Mouse (Mus musculus) lung, embryonic 15.5 days (tissue): ENCODE data around the gene Phf11b. TPM values are rescaled to one million over a fixed set of nuclear protein-coding genes. Genes with fewer than 3 reads are reported as not detected.
"Not testable (repeated sequence)": the region's sequence is repeated elsewhere in the genome, so short reads cannot be mapped to it uniquely, and the experiment has no call there.

Experiments used
- ATAC-seq: fragments of 200-750 bp; cut with Nextera tagmentation; 2 replicates; pipeline ENCODE4 v1.8.0; 2017; ENCODE audit warnings: moderate number of reproducible peaks, borderline replicate concordance; ENCODE audit not compliant: low FRiP score, low TSS enrichment; ENCODE audit errors: extremely low read depth
- H3K27ac ChIP-seq: fragments of 300-500 bp; sonication (generic); 2 replicates; pipeline ENCODE4 v1.5.1; 2015; ENCODE audit warnings: moderate library complexity, mild to moderate bottlenecking, inconsistent platforms
- H3K27me3 ChIP-seq: fragments of 300-500 bp; sonication (generic); 2 replicates; pipeline ENCODE4 v1.6.1; 2015; ENCODE audit warnings: inconsistent platforms
- H3K36me3 ChIP-seq: fragments of 300-500 bp; sonication (generic); 2 replicates; pipeline ENCODE4 v1.6.1; 2015; ENCODE audit warnings: inconsistent platforms
- H3K4me1 ChIP-seq: fragments of 300-500 bp; sonication (generic); 2 replicates; pipeline ENCODE4 v1.6.1; 2015; ENCODE audit warnings: inconsistent platforms
- H3K4me2 ChIP-seq: fragments of 300-500 bp; sonication (generic); 2 replicates; pipeline ENCODE4 v1.6.1; 2015; ENCODE audit warnings: inconsistent platforms, mild to moderate bottlenecking, moderate library complexity
- H3K4me3 ChIP-seq: fragments of 300-500 bp; sonication (generic); 2 replicates; pipeline ENCODE4 v1.5.1; 2015; ENCODE audit warnings: mild to moderate bottlenecking, inconsistent platforms
- H3K9ac ChIP-seq: fragments of 300-500 bp; sonication (generic); 2 replicates; pipeline ENCODE4 v1.6.1; 2015; ENCODE audit warnings: inconsistent platforms
- H3K9me3 ChIP-seq: fragments of 300-500 bp; sonication (generic); 2 replicates; pipeline ENCODE4 v1.6.1; 2016; ENCODE audit warnings: inconsistent platforms
- WGBS: fragments of 180-500 bp; shearing (Covaris S2); methylation state at CpG from one replicate; pipeline ENCODE4 v1.1.7; 2015; 5-methylcytosine and 5-hydroxymethylcytosine counted together
- polyA plus RNA-seq: library from polyadenylated mRNA; unstranded; fragments of >200 nt; fragmentation: Nextera tagmentation; extraction: Ambion mirVana; gene quantifications from 2 replicates; pipeline ENCODE4 v1.2.1, GENCODE M21; 2015

Phf11b gene
- 0.49 and 0.55 TPM in 2 replicates for polyA plus RNA-seq

DNA sequence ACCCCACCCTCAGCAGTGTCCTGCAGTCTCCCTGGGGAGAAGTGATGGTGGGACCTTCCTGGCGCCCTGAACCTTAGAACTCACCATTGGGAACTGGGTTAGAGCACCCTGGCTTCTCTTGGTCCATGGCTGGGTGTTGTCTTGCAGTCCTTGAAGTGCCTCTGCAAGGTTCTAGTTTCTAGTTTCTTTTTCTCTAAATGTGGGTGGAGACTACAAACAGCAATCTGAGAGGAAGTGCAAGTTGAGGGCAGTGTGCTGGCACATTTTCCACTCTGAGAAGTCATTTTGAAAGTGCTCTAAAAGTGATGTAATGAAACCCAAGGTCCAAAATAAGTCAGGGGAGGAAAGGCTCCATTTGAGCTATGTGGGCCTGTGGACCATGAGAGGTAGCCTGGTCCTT is at the start of gene Phf11b:
Gene Phf11b (minus strand): TSS at position 163 of the 400 bp plus-strand sequence.
- H3K9me3 ChIP-seq, H3K27me3 ChIP-seq, H3K27ac ChIP-seq, ATAC-seq, H3K4me1 ChIP-seq, H3K36me3 ChIP-seq, H3K4me3 ChIP-seq, H3K4me2 ChIP-seq, H3K9ac ChIP-seq: not testable (repeated sequence)
- WGBS: 44% methylated on average over 1 of the region's 1 CpGs

- not testable (repeated sequence) for ATAC-seq, H3K27ac ChIP-seq, H3K4me3 ChIP-seq, H3K4me1 ChIP-seq, H3K36me3 ChIP-seq, H3K9ac ChIP-seq, H3K9me3 ChIP-seq, H3K4me2 ChIP-seq, H3K27me3 ChIP-seq
- 29% methylated on average over 4 of the region's 4 CpGs for WGBS
Measured at GRCm38 (mm10) chr14:59390181-59390580, 49.0 kb upstream of the Phf11b start.

- Histone ChIP-seq H3K9ac (no peak overlapping the region), H3K4me2 (no peak overlapping the region), H3K9me3 (no peaks in the 10 kb centered on the region), H3K27ac (no peak overlapping the region), H3K4me3 (no peak overlapping the region), H3K27me3 (no peaks in the 10 kb centered on the region), H3K4me1 (no peaks in the 10 kb centered on the region), H3K36me3 (no peaks in the 10 kb centered on the region)
- 77% methylated on average over 1 of the region's 1 CpGs for WGBS
- ATAC-seq: no peak
Measured at GRCm38 (mm10) chr14:59389532-59389931, 48.4 kb upstream of the Phf11b start.

GRCm38 (mm10) chr14:59370348-59371068 is 29.4 kb upstream of the Phf11b start:
- no peaks in the 10 kb centered on the region for H3K36me3 ChIP-seq
- H3K9me3 ChIP-seq: no peaks in the 10 kb centered on the region
- H3K4me1 ChIP-seq: no peaks in the 10 kb centered on the region
- no peak overlapping the region for H3K27ac ChIP-seq
- no peak overlapping the region for H3K4me2 ChIP-seq
- ATAC-seq: no peak
- no peak overlapping the region for H3K4me3 ChIP-seq
- no peak overlapping the region for H3K9ac ChIP-seq
- H3K27me3 ChIP-seq: no peaks in the 10 kb centered on the region
- WGBS: 92% methylated on average over 25 of the region's 25 CpGs

DNA sequence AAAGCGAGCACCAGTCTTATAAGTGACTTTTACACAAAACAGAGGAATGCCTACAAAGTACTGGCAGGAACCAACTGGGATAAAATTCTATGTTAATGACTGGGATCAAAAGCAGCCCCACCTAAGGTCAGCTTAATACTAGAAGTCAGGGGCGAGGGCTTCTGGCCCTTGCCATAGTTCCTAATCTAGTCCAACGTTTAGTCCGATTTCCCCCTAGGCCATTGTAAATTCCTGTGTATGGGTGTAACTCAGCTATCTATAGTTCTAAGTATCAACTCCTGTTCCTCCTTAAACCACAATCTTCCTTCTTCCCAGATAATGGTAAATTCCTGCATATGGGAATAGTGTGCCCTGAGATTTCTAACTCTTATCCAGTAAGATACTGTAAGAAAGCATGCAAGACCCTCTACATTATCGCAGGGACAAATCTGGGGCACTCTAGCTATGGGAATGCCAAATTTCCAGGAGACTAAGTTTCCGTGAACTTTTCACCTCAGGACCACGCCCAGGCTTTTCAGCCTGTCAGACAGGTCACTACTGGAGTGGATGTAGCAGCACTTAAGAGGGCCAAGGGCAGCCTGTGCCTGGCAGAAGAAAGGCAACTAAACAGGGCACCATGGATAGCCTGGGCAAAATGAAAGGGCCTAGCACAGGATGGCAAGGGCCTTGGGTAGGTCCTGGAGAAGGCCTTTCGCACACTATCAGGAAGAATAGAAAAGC is 25.4 kb upstream of the Phf11b start:
- Histone ChIP-seq H3K4me1 (no peaks in the 10 kb centered on the region), H3K27ac (no peak overlapping the region), H3K4me3 (no peak overlapping the region), H3K9ac (no peak overlapping the region), H3K36me3 (no peaks in the 10 kb centered on the region), H3K4me2 (no peak overlapping the region), H3K9me3 (no peaks in the 10 kb centered on the region), H3K27me3 (no peaks in the 10 kb centered on the region)
- 76% methylated on average over 8 of the region's 8 CpGs for whole genome bisulfite sequencing
- no peak for ATAC-seq

- WGBS: 67% methylated on average over 6 of the region's 6 CpGs
- no peak within 1 kb of the TSS for H3K4me3 ChIP-seq
- ATAC-seq: no peak
Measured at GRCm38 (mm10) chr14:59365244-59365644, 24.1 kb upstream of the Phf11b start, which contains the start of gene Phf11d. Gene Phf11d, minus strand, starts transcription at chr14:59365470.

GRCm38 (mm10) chr14:59339541-59339940 is 1.6 kb downstream of the Phf11b start:
- no peak for ATAC-seq
- H3K27ac ChIP-seq: no peak overlapping the region
- H3K4me2 ChIP-seq: no peak overlapping the region
- no peaks in the 10 kb centered on the region for H3K9me3 ChIP-seq
- no peaks in the 10 kb centered on the region for H3K27me3 ChIP-seq
- no peak overlapping the region for H3K9ac ChIP-seq
- no peaks in the 10 kb centered on the region for H3K36me3 ChIP-seq
- H3K4me3 ChIP-seq: no peak overlapping the region
- WGBS: 69% methylated on average over 1 of the region's 1 CpGs
- H3K4me1 ChIP-seq: no peaks in the 10 kb centered on the region

More at GRCm38 (mm10) chr14:59365244-59365644, 24.1 kb upstream of the Phf11b start, which contains the start of gene Phf11d:
- H3K4me2 ChIP-seq: no peak within 1 kb of the TSS; the same call in 1 of the 2 replicates
- H3K4me1 ChIP-seq: no peaks in the 10 kb centered on the region
- no peaks in the 10 kb centered on the region for H3K9me3 ChIP-seq
- H3K27ac ChIP-seq: no peak within 1 kb of the TSS
- no peaks in the 10 kb centered on the region for H3K27me3 ChIP-seq
- no peaks in the 10 kb centered on the region for H3K36me3 ChIP-seq
- no peak within 1 kb of the TSS for H3K9ac ChIP-seq

- not testable (repeated sequence) for H3K4me2 ChIP-seq, H3K27me3 ChIP-seq, H3K27ac ChIP-seq, H3K36me3 ChIP-seq, H3K9me3 ChIP-seq, H3K4me3 ChIP-seq, H3K9ac ChIP-seq, H3K4me1 ChIP-seq, ATAC-seq
- WGBS: 78% methylated on average over 3 of the region's 3 CpGs
Measured at GRCm38 (mm10) chr14:59336056-59336455, 5.1 kb downstream of the Phf11b start.

- H3K4me1 ChIP-seq, H3K9ac ChIP-seq, H3K4me3 ChIP-seq, ATAC-seq, H3K27ac ChIP-seq, H3K27me3 ChIP-seq, H3K4me2 ChIP-seq, H3K9me3 ChIP-seq, H3K36me3 ChIP-seq: not testable (repeated sequence)
- WGBS: 22% methylated on average over 3 of the region's 3 CpGs
Measured at GRCm38 (mm10) chr14:59330499-59330898, 10.7 kb downstream of the Phf11b start.

DNA sequence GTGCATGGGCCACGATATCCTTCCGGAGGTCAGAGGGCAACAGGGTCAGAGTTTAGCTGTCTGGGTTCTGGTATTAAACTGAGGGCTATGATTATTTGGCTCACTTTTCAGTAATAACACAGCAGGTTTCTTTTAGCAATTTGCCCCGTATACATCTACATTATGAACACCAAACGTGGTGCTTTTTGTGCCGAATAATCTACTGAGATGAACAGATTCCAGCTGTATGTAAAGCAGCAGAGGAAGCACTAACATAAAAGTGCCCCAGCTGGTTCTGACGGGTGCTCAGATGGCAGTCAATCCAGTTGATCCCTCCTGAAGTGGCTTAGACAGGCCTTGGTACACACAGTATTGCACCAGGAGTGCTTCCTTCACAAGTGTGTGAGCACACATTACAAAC is 21.2 kb downstream of the Phf11b start:
- H3K9me3 ChIP-seq, H3K4me1 ChIP-seq, H3K4me2 ChIP-seq, H3K9ac ChIP-seq, H3K4me3 ChIP-seq, ATAC-seq, H3K27me3 ChIP-seq, H3K27ac ChIP-seq, H3K36me3 ChIP-seq: not testable (repeated sequence)
- 63% methylated on average over 6 of the region's 6 CpGs for WGBS

DNA sequence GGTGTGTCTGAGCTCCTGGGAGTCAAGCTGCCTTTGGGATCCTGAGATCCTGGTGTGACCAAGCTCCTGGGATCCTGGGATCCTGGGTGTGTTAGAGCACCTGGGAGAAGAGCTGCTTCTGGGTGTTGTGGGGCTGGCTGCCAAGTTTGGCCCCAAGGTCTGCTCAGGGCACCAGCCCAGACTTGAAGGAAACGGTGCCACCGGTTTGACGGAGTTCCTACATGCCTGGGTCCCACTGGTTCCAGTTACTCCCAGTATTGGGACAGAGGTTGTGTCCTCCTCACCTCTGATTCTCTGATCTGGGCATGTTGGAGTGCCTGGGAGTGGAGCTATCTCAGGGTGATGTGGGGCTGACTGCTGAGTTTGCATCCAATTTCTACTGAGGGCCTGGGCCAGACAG is 22.1 kb downstream of the Phf11b start:
- H3K27ac ChIP-seq, H3K9ac ChIP-seq, H3K4me1 ChIP-seq, H3K4me3 ChIP-seq, ATAC-seq, H3K4me2 ChIP-seq, H3K27me3 ChIP-seq, H3K9me3 ChIP-seq, H3K36me3 ChIP-seq: not testable (repeated sequence)
- WGBS: 92% methylated on average over 3 of the region's 3 CpGs

- ATAC-seq, H3K4me2 ChIP-seq, H3K9me3 ChIP-seq, H3K36me3 ChIP-seq, H3K27ac ChIP-seq, H3K4me1 ChIP-seq, H3K4me3 ChIP-seq, H3K27me3 ChIP-seq, H3K9ac ChIP-seq: not testable (repeated sequence)
- WGBS: 57% methylated on average over 1 of the region's 1 CpGs
Measured at GRCm38 (mm10) chr14:59297391-59297790, 43.8 kb downstream of the Phf11b start, which contains the start of gene Phf11a. Gene Phf11a, minus strand, starts transcription at chr14:59297522.
